In genomic region chr13:23299999-23300341, GRCm38 (mm10) we compare ENCODE assay signal across 8 mouse cellular contexts. TPM values are rescaled to one million over a fixed set of nuclear protein-coding genes. Genes with fewer than 3 reads are reported as not detected.
A peak's percentile ranks its signal among the peaks of the same experiment; 100 is the strongest.
DNase-seq lines count a peak whose midpoint lies in the region; ATAC-seq and TF ChIP-seq lines count a peak whose summit lies in the region.

No protein-coding gene starts in this region.

- H3K4me3 ChIP-seq in megakaryocyte, embryonic 14.5 days (replicated peaks): peak overlapping the region; percentile 90
- H3K4me3 ChIP-seq in forebrain, embryonic 13.5 days: peak overlapping the region; percentile 46
- H3K4me3 ChIP-seq in layer of hippocampus, adult 2 months: peak overlapping the region; percentile 55
- peak overlapping the region; percentile 55 for H3K4me3 ChIP-seq in lung, embryonic 16.5 days (ENCODE audit: low read length)

- H3K9me3 ChIP-seq in megakaryocyte, embryonic 14.5 days: peaks cover 8% of the 10 kb centered on the region
- H3K9me3 ChIP-seq in forebrain, embryonic 13.5 days (replicated peaks): no peaks in the 10 kb centered on the region
- H3K9me3 ChIP-seq in lung, embryonic 16.5 days (ENCODE audit: control insufficient read depth, low read length): no peaks in the 10 kb centered on the region

- H3K36me3 ChIP-seq in megakaryocyte, embryonic 14.5 days (replicated peaks; ENCODE audit: low read length): no peaks in the 10 kb centered on the region
- H3K36me3 ChIP-seq in forebrain, embryonic 13.5 days (ENCODE audit: poor library complexity, severe bottlenecking): no peaks in the 10 kb centered on the region
- H3K36me3 ChIP-seq in lung, embryonic 16.5 days (ENCODE audit: control insufficient read depth, insufficient read depth, low read length): no peaks in the 10 kb centered on the region

- peak overlapping the region; percentile 58 for H3K9ac ChIP-seq in forebrain, embryonic 13.5 days
- peak overlapping the region; percentile 47 for H3K9ac ChIP-seq in lung, embryonic 16.5 days (ENCODE audit: low read length)

- peaks cover 34% of the 10 kb centered on the region for H3K4me1 ChIP-seq in megakaryocyte, embryonic 14.5 days
- H3K4me1 ChIP-seq in forebrain, embryonic 13.5 days: peaks cover 9% of the 10 kb centered on the region
- H3K4me1 ChIP-seq in lung, embryonic 16.5 days (replicated peaks; ENCODE audit: control insufficient read depth, insufficient read depth, low read length): no peaks in the 10 kb centered on the region

- no peak for ATAC-seq in megakaryocyte, adult 5-6 weeks (ENCODE audit: poor library complexity, severe bottlenecking)
- ATAC-seq in forebrain, embryonic 13.5 days: peak; percentile 57; the same call in 1 of the 2 replicates
- 0 out of 2 replicates have a peak, but pooled peaks have one; percentile 43 for ATAC-seq in lung, embryonic 16.5 days (ENCODE audit: low read depth)

- under 1% methylated on average over 13 of the region's 13 CpGs for WGBS in forebrain, embryonic 13.5 days
- 2% methylated on average over 13 of the region's 13 CpGs for WGBS in lung, embryonic 16.5 days

- H3K4me2 ChIP-seq in forebrain, embryonic 13.5 days: peak overlapping the region; percentile 61
- H3K4me2 ChIP-seq in lung, embryonic 16.5 days (ENCODE audit: low read depth, low read length): peak overlapping the region; percentile 61

- peak; percentile 47 for DNase-seq in adrenal gland, adult 2 months
- DNase-seq in layer of hippocampus, adult 2 months (ENCODE audit: low spot score in 2 of 2): peak; percentile 60 to 71
- peak; percentile 56 for DNase-seq in right cerebral cortex, postnatal 14 days
- DNase-seq in thymus, postnatal 14 days: no peak

- H3K27me3 ChIP-seq in megakaryocyte, embryonic 14.5 days (replicated peaks): peaks cover 21% of the 10 kb centered on the region
- H3K27me3 ChIP-seq in forebrain, embryonic 13.5 days: peaks cover 10% of the 10 kb centered on the region; the same call in 1 of the 2 replicates
- peaks cover 2% of the 10 kb centered on the region; the same call in 1 of the 2 replicates for H3K27me3 ChIP-seq in lung, embryonic 16.5 days (ENCODE audit: control insufficient read depth, insufficient read depth, low read depth, low read length)

- H3K27ac ChIP-seq in forebrain, embryonic 13.5 days: no peak overlapping the region
- H3K27ac ChIP-seq in layer of hippocampus, adult 2 months: no peak overlapping the region
- no peak overlapping the region for H3K27ac ChIP-seq in lung, embryonic 16.5 days (ENCODE audit: low read length)

- no peak for TF ChIP-seq CTCF in layer of hippocampus, adult 2 months (conservative IDR thresholded peaks at IDR 0.05)

RNA-seq across cellular contexts. Expression of gene Vmn1r223, which starts 53.0 kb away (rescaled TPM):
- not detected in 2 replicates for polyA plus RNA-seq in megakaryocyte, embryonic 14.5 days (2012; ENCODE audit: insufficient read depth, low replicate concordance)
- total RNA-seq in megakaryocyte, adult 5-6 weeks (2015): not detected in 2 replicates
- not detected in 2 replicates for total RNA-seq in megakaryocyte, adult 5-6 weeks (2017)
- not detected for total RNA-seq in adrenal gland, adult 2 months (2021)
- not detected in 2 replicates for polyA plus RNA-seq in adrenal gland, adult 2 months (2012; rRNA removed)
- polyA plus RNA-seq in forebrain, embryonic 13.5 days (2015; fragmentation: Nextera tagmentation; extraction: Ambion mirVana): not detected in 2 replicates
- not detected for total RNA-seq in layer of hippocampus, adult 2 months (2021)
- polyA plus RNA-seq in lung, embryonic 16.5 days (2015; fragmentation: Nextera tagmentation; extraction: Ambion mirVana): not detected in 2 replicates
